ENCODE assay signal across 10 mouse cellular contexts in the genomic region with DNA sequence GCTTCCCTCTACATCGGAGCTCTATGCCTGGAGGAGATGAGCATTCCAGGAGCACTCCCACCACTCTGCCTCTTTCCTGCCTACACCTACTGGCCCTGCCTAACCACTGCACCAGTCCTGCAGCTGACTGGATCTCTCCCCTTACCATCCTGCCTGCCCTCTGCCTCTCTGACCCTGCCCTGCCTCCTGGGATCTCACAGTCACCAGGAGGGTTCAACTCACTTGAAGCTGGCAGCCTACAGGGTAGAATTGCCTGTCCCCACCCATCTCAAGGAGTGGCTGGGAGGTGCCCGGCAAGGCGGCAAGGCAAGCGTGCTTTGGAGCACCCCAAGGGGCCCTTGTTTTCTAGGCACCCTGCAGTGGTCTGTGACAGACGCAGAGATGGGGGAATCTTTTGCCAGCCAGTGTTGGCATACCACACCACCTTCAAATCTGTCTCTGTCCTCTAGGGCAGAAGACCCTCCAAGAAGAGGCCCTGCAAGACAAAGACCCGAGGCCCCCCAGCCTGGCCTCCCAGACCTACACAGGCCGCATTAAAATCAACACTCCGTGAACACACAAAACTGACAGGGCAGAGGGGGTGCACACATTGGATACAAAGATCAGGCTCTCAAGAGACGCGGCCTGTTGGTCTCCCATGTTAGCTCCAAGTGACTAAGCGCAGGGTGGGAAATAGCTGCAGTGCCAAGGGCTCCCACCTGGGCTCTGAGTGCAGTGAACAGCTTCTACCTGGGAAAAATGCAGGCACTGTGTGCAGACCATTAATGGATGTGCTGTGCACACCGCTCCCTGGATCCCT. TPM values are rescaled to one million over a fixed set of nuclear protein-coding genes. Genes with fewer than 3 reads are reported as not detected.
DNase-seq lines count a peak whose midpoint lies in the region; ATAC-seq lines count a peak whose summit lies in the region.
"Had no signal": no experiment of that assay in that cellular context is flagged by ENCODE, and none has a peak within 500 bp of the region (broad histone marks: within the 10 kb centered on the region; RNA-seq: fewer than 3 reads in every experiment).

No protein-coding gene starts in this region.

- peak; percentile 53; the same call in 1 of the 2 replicates for ATAC-seq in lung, embryonic 15.5 days (ENCODE audit: borderline replicate concordance, extremely low read depth, low FRiP score, low TSS enrichment)
- ATAC-seq in forebrain, embryonic 14.5 days: peak; percentile 46; the same call in 1 of the 2 replicates
- ATAC-seq in limb, embryonic 11.5 days (ENCODE audit: insufficient number of reproducible peaks, low FRiP score, low TSS enrichment, low read depth): 0 out of 2 replicates have a peak, but pooled peaks have one; percentile 6

- DNase-seq in lung, postnatal 14 days: no peak
- peak; percentile 32 for DNase-seq in forebrain, embryonic 14.5 days (ENCODE audit: low spot score)
- no peak for DNase-seq in limb, embryonic 11.5 days (ENCODE audit: low spot score)
- peak; percentile 74 for DNase-seq in retina, embryonic 14.5 days (ENCODE audit: low spot score)
- no peak for DNase-seq in urinary bladder, adult 2 months (ENCODE audit: low spot score)
- DNase-seq in layer of hippocampus, postnatal 14 days (ENCODE audit: low spot score in 2 of 2): no peak
- no peak for DNase-seq in thymus, postnatal 25 days
- DNase-seq: adrenal gland, postnatal 36 days had no signal

- H3K4me1 ChIP-seq in lung, embryonic 15.5 days: peaks cover 25% of the 10 kb centered on the region
- peaks cover 30% of the 10 kb centered on the region for H3K4me1 ChIP-seq in forebrain, embryonic 14.5 days (ENCODE audit: control insufficient read depth, insufficient read depth, low read length)
- H3K4me1 ChIP-seq in limb, embryonic 11.5 days (ENCODE audit: control insufficient read depth, insufficient read depth, low read length): peaks cover 18% of the 10 kb centered on the region

- no peaks in the 10 kb centered on the region for H3K9me3 ChIP-seq in lung, embryonic 15.5 days
- no peaks in the 10 kb centered on the region for H3K9me3 ChIP-seq in forebrain, embryonic 14.5 days (replicated peaks; ENCODE audit: control insufficient read depth, low read length)
- H3K9me3 ChIP-seq in limb, embryonic 11.5 days (ENCODE audit: control insufficient read depth, low read length): no peaks in the 10 kb centered on the region
- H3K9me3 ChIP-seq: limb, embryonic 15.5 days had no signal

- H3K36me3 ChIP-seq in lung, embryonic 15.5 days: no peaks in the 10 kb centered on the region
- no peaks in the 10 kb centered on the region for H3K36me3 ChIP-seq in forebrain, embryonic 14.5 days (ENCODE audit: control insufficient read depth, insufficient read depth, low read length)
- no peaks in the 10 kb centered on the region for H3K36me3 ChIP-seq in limb, embryonic 11.5 days (ENCODE audit: control insufficient read depth, insufficient read depth, low read length)

- 69% methylated on average over 12 of the region's 12 CpGs for WGBS in lung, embryonic 15.5 days
- 27% methylated on average over 12 of the region's 12 CpGs for WGBS in forebrain, embryonic 14.5 days
- 64% methylated on average over 12 of the region's 12 CpGs for WGBS in limb, embryonic 11.5 days

- no peak overlapping the region for H3K9ac ChIP-seq in lung, embryonic 15.5 days
- H3K9ac ChIP-seq in forebrain, embryonic 14.5 days (ENCODE audit: low read length): peak overlapping the region; percentile 21; the same call in 1 of the 2 replicates
- H3K9ac ChIP-seq in limb, embryonic 11.5 days (ENCODE audit: low read length): no peak overlapping the region
- H3K9ac ChIP-seq: limb, embryonic 15.5 days had no signal

- no peak overlapping the region for H3K4me3 ChIP-seq in lung, embryonic 15.5 days
- no peak overlapping the region for H3K4me3 ChIP-seq in forebrain, embryonic 14.5 days (ENCODE audit: low read depth, low read length)
- no peak overlapping the region for H3K4me3 ChIP-seq in limb, embryonic 11.5 days (ENCODE audit: low read depth, low read length)
- H3K4me3 ChIP-seq: limb, embryonic 15.5 days had no signal

- H3K4me2 ChIP-seq in lung, embryonic 15.5 days: no peak overlapping the region
- no peak overlapping the region for H3K4me2 ChIP-seq in forebrain, embryonic 14.5 days (ENCODE audit: low read length)
- no peak overlapping the region for H3K4me2 ChIP-seq in limb, embryonic 11.5 days (ENCODE audit: low read depth, severe bottlenecking)
- H3K4me2 ChIP-seq: limb, embryonic 15.5 days had no signal

- no peaks in the 10 kb centered on the region for H3K27me3 ChIP-seq in lung, embryonic 15.5 days
- peaks cover 6% of the 10 kb centered on the region; the same call in 1 of the 2 replicates for H3K27me3 ChIP-seq in forebrain, embryonic 14.5 days (replicated peaks; ENCODE audit: control insufficient read depth, insufficient read depth, low read length)
- H3K27me3 ChIP-seq in limb, embryonic 11.5 days (ENCODE audit: control insufficient read depth, insufficient read depth, low read length): no peaks in the 10 kb centered on the region
- H3K27me3 ChIP-seq: limb, embryonic 15.5 days had no signal

- H3K27ac ChIP-seq in lung, embryonic 15.5 days: 0 out of 2 replicates have a peak overlapping the region, but pooled peaks have one; percentile 19
- H3K27ac ChIP-seq in forebrain, embryonic 14.5 days (ENCODE audit: low read depth, low read length): no peak overlapping the region
- H3K27ac ChIP-seq in limb, embryonic 11.5 days (replicated peaks; ENCODE audit: low read depth, low read length): peak overlapping the region; percentile 30; the same call in 1 of the 2 replicates
- H3K27ac ChIP-seq: limb, embryonic 15.5 days had no signal

RNA-seq across cellular contexts. Expression of gene Fbxw4, which starts 44.5 kb away (rescaled TPM):
- polyA plus RNA-seq in lung, embryonic 15.5 days (2015; fragmentation: Nextera tagmentation; extraction: Ambion mirVana): 4.1 and 5.6 TPM in 2 replicates
- polyA plus RNA-seq in forebrain, embryonic 14.5 days (2014; fragmentation: Nextera tagmentation; extraction: Ambion mirVana): 4.0 and 4.7 TPM in 2 replicates
- polyA plus RNA-seq in limb, embryonic 11.5 days (2014; fragmentation: Nextera tagmentation; extraction: Ambion mirVana): 3.3 and 4.4 TPM in 2 replicates
- polyA plus RNA-seq in urinary bladder, adult 2 months (2012; rRNA removed): 36.3 and 42.0 TPM in 2 replicates
- total RNA-seq in layer of hippocampus, postnatal 14 days (2021): 10 to 100 TPM; 31.9 to 32.1 TPM

RNA-seq across cellular contexts. Expression of gene Gm17018, which starts 55.2 kb away (rescaled TPM):
- polyA plus RNA-seq in lung, embryonic 15.5 days (2015; fragmentation: Nextera tagmentation; extraction: Ambion mirVana): 44.1 and 47.0 TPM in 2 replicates
- 49.0 and 50.1 TPM in 2 replicates for polyA plus RNA-seq in forebrain, embryonic 14.5 days (2014; fragmentation: Nextera tagmentation; extraction: Ambion mirVana)
- 51.6 and 52.0 TPM in 2 replicates for polyA plus RNA-seq in limb, embryonic 11.5 days (2014; fragmentation: Nextera tagmentation; extraction: Ambion mirVana)
- polyA plus RNA-seq in urinary bladder, adult 2 months (2012; rRNA removed): 26.0 and 27.7 TPM in 2 replicates
- 10 to 100 TPM; 55.2 to 55.4 TPM for total RNA-seq in layer of hippocampus, postnatal 14 days (2021)

RNA-seq across cellular contexts. Expression of gene Poll, which starts 55.3 kb away (rescaled TPM):
- polyA plus RNA-seq in lung, embryonic 15.5 days (2015; fragmentation: Nextera tagmentation; extraction: Ambion mirVana): 17.6 and 19.9 TPM in 2 replicates
- 11.5 and 13.0 TPM in 2 replicates for polyA plus RNA-seq in forebrain, embryonic 14.5 days (2014; fragmentation: Nextera tagmentation; extraction: Ambion mirVana)
- 19.7 and 21.4 TPM in 2 replicates for polyA plus RNA-seq in limb, embryonic 11.5 days (2014; fragmentation: Nextera tagmentation; extraction: Ambion mirVana)
- 9.5 and 10.8 TPM in 2 replicates for polyA plus RNA-seq in urinary bladder, adult 2 months (2012; rRNA removed)
- 1 to 10 TPM; 7.5 to 8.0 TPM for total RNA-seq in layer of hippocampus, postnatal 14 days (2021)

Comparison
In these comparisons a context has a peak if more than half of its experiments do, and no peak if none do; other contexts are left out.
1. DNase-seq: peak in forebrain, embryonic 14.5 days (single experiment) and retina, embryonic 14.5 days (single experiment); none in lung, postnatal 14 days (single experiment), limb, embryonic 11.5 days (single experiment), urinary bladder, adult 2 months (single experiment), layer of hippocampus, postnatal 14 days (0 of 2) and thymus, postnatal 25 days (single experiment).
2. Peak in every context shown above with its lines, with median percentiles within 50 percentile points of each other: ATAC-seq.